11 mouse cellular contexts compared by ENCODE assay signal in the genomic region with DNA sequence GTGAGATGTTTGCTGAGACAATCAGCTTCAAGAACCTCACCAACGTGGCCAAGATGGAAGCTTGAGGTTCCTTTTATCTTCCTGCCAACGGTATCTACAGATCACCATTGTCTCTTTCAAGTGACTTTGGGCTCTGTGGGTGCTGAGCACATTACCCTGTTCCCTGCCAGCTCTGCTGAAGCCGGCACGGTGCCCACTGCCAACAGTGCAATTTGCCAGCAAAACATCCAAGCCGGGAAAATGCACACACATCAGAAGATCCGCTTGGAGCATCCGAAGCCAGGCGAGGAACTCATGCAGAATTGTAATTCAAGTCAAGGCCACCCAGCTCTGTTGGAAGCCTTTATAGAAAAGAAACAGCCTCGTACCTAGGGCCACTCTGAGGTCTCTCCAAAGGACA.
DNase-seq lines count a peak whose midpoint lies in the region; ATAC-seq lines count a peak whose summit lies in the region.
"Had no signal": no experiment of that assay in that cellular context is flagged by ENCODE, and none has a peak within 500 bp of the region (broad histone marks: within the 10 kb centered on the region; RNA-seq: fewer than 3 reads in every experiment).

No protein-coding gene starts in this region.

- DNase-seq in left cerebral cortex, adult 18-20 months (ENCODE audit: low spot score in 2 of 2), result peak; percentile 16 to 22
- no peak for DNase-seq in left cerebral cortex, adult 11 months (ENCODE audit: low spot score)
- peak; percentile 1 for DNase-seq in cerebellum, adult 8-10 months
- DNase-seq in layer of hippocampus, adult 9-11 months, result peak; percentile 30
- peak; percentile 20 for DNase-seq in right cerebral cortex, postnatal 25 days
- no peak for DNase-seq in gastrocnemius, postnatal 25 days
- DNase-seq: lung, postnatal 10 days had no signal

- H3K36me3 ChIP-seq in intestine, embryonic 16.5 days (ENCODE audit: control insufficient read depth, insufficient read depth, low read length), result no peaks in the 10 kb centered on the region
- H3K36me3 ChIP-seq: heart, embryonic 12.5 days; limb, embryonic 12.5 days had no signal

- no peak overlapping the region for H3K4me2 ChIP-seq in intestine, embryonic 16.5 days (ENCODE audit: low read depth, low read length)
- H3K4me2 ChIP-seq: heart, embryonic 12.5 days; limb, embryonic 12.5 days had no signal

- H3K4me3 ChIP-seq in intestine, embryonic 16.5 days (ENCODE audit: low read length), result no peak overlapping the region
- H3K4me3 ChIP-seq: heart, embryonic 12.5 days; limb, embryonic 12.5 days had no signal

- WGBS in intestine, embryonic 16.5 days, result 81% methylated on average over 9 of the region's 9 CpGs

- no peak for ATAC-seq in intestine, embryonic 16.5 days

- no peaks in the 10 kb centered on the region for H3K27me3 ChIP-seq in intestine, embryonic 16.5 days (replicated peaks; ENCODE audit: control insufficient read depth, insufficient read depth, low read length)
- H3K27me3 ChIP-seq: CH12.LX; heart, embryonic 12.5 days; limb, embryonic 12.5 days had no signal

- no peaks in the 10 kb centered on the region for H3K4me1 ChIP-seq in intestine, embryonic 16.5 days (ENCODE audit: control insufficient read depth, insufficient read depth, low read length)
- H3K4me1 ChIP-seq: limb, embryonic 12.5 days had no signal

- H3K9ac ChIP-seq in intestine, embryonic 16.5 days (ENCODE audit: low read depth, low read length), result no peak overlapping the region
- H3K9ac ChIP-seq: heart, embryonic 12.5 days; limb, embryonic 12.5 days had no signal

- no peaks in the 10 kb centered on the region for H3K9me3 ChIP-seq in intestine, embryonic 16.5 days (ENCODE audit: control insufficient read depth, low read length)
- H3K9me3 ChIP-seq: heart, embryonic 12.5 days; limb, embryonic 12.5 days had no signal

- H3K27ac ChIP-seq in intestine, embryonic 16.5 days (ENCODE audit: low read length), result no peak overlapping the region
- H3K27ac ChIP-seq: limb, embryonic 12.5 days had no signal

Comparison
In these comparisons a context has a peak if more than half of its experiments do, and no peak if none do; other contexts are left out.
1. DNase-seq: peak in left cerebral cortex, adult 18-20 months (2 of 2), cerebellum, adult 8-10 months (single experiment), layer of hippocampus, adult 9-11 months (single experiment) and right cerebral cortex, postnatal 25 days (single experiment); none in left cerebral cortex, adult 11 months (single experiment) and gastrocnemius, postnatal 25 days (single experiment).